Mouse (Mus musculus): ENCODE measurements at regions not wholly inside any gene's neighbourhood (a gene's known extent, or its start where the extent isn't known, plus 50 kb on each side); places are given as distances from the start of the nearest gene placed in this dataset.

GRCm38 (mm10) chr5:49755531-49755930 is 230.8 kb upstream of the Kcnip4 start:
- no peak overlapping the region for H3K4me3 ChIP-seq
- DNase-seq, result no peak
- TF ChIP-seq CTCF (IDR thresholded peaks at IDR 0.05), result no peak
- no peak overlapping the region for H3K27ac ChIP-seq
- intact Hi-C loops (cut with DNase I), result no loop called here

GRCm38 (mm10) chr5:49712607-49713006 is 187.9 kb upstream of the Kcnip4 start:
- no peak for TF ChIP-seq CTCF (IDR thresholded peaks at IDR 0.05)
- intact Hi-C loops (cut with DNase I), result no loop called here
- no peak overlapping the region for H3K4me3 ChIP-seq
- no peak overlapping the region for H3K27ac ChIP-seq
- DNase-seq, result no peak

DNA sequence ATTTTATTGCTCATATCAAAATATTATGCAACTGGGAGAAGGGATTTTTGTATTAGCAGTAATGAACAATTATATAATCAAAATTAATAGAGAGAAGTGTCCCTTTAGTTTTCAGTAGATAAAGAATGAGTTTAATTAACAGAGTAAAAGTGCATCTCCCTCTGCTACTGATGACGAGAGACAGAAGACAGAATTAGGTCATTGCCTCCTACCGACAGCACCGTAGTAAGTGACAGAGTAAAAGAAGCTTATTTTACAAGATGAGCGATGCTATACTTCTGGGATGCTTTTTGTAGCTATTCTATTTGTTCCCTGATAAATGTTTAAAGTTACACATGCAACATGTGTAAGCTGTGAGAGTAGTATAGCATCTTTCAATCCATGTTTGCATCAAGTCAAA is 157.4 kb upstream of the Kcnip4 start:
- Histone ChIP-seq H3K4me3 (no peak overlapping the region), H3K27ac (no peak overlapping the region)
- intact Hi-C loops (cut with DNase I), result no loop called here
- no peak for DNase-seq
- TF ChIP-seq CTCF (IDR thresholded peaks at IDR 0.05), result no peak

DNA sequence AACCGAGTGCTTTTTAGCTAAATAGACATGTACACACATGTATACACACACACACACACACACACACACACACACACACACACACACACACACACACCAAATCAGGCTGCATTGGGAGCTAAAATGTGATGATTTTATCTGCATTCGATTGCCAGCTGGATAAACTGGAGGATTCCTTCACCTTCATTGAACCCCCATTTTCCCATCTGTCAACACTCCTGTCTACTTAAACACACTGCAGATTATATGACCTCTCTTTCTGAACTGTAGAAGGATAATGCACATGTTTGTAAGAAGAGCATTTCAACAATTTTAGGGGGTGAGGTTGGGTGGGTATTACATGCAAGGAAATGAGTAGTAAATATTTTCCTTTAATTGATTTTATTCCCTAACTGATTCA is 156.8 kb upstream of the Kcnip4 start:
- no peak for TF ChIP-seq CTCF (IDR thresholded peaks at IDR 0.05)
- no peak for DNase-seq
- Histone ChIP-seq H3K4me3 (no peak overlapping the region), H3K27ac (no peak overlapping the region)
- intact Hi-C loops (cut with DNase I), result no loop called here

DNA sequence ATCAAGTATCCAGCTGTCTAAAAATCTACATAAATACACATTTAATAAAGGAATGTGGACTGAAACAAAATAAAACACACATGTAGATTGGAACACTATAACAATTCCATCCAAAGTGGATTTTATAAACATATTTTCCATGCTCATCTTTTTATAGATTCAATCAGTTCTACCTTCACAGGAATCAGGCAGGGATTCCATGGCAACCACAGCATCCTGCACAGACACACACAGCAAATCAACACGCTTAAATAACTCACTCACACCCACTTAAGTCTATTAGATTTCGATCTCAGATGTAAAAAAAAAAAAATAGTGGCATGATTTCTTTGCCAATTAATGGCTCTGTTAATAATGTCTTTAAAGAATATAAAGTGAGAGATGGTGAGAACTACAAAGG is 151.2 kb upstream of the Kcnip4 start:
- DNase-seq, result no peak
- H3K27ac ChIP-seq, result no peak overlapping the region
- intact Hi-C loops (cut with DNase I), result no loop called here
- no peak overlapping the region for H3K4me3 ChIP-seq
- no peak for TF ChIP-seq CTCF (IDR thresholded peaks at IDR 0.05)

DNA sequence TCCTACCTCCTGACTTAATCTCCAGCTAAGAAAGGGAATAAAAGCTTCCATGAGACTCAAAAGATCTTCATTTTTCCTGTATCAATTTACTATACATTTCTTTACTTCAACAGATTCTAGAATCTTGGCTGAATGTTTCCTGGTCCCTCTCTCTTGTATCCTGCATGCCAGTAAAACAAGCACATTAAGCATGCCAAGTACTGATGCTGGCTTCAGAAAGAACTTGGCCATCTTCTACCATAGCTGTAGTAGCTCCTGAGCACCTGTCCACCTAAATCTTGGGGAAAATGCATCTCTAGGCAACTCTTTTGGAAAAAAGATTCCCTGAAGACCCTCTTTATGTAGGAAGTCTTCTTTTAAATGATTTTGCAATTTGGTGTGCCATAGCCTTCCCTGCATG is 140.5 kb upstream of the Kcnip4 start:
- Histone ChIP-seq H3K4me3 (no peak overlapping the region), H3K27ac (no peak overlapping the region)
- intact Hi-C loops (cut with DNase I), result no loop called here
- TF ChIP-seq CTCF (IDR thresholded peaks at IDR 0.05), result no peak
- no peak for DNase-seq

DNA sequence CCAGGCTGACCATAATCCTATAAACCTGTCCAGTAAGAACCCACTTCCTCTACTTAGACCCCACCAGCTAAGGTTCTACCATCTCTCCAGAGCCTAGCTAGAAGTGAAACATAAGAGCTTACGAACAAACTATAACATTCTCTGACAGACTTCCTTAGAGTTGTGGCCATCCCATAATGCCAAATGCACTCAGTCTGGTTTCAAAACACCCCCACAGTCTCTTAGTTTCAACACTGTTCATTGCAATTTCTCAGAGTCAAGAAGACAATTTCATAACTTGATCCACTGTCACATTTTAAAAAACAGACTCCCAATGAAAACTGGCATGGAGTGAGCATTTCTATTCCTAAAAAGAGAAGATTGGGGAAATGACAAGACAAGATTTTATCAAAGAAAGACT is 139.2 kb upstream of the Kcnip4 start:
- intact Hi-C loops (cut with DNase I), result no loop called here
- no peak overlapping the region for H3K27ac ChIP-seq
- no peak for TF ChIP-seq CTCF (IDR thresholded peaks at IDR 0.05)
- no peak for DNase-seq
- no peak overlapping the region for H3K4me3 ChIP-seq

DNA sequence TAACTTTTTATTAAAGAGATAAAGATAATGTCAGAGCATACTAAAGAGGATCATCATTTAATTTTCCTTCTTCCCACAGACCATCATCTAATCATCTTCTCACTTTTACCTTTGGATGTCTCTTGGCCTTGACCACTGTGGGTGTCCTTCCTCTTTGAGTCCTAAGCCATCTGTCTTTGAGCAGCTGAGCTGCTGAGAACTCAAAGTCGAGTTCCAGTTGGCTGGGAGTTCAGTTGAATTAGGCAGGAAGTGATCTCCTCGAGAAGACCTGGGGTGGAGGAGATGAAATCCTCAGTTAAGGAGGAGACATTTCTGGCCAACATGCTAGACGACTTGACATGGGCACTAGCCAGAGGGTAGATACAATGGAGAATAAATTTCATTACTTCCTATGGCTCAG is 137.4 kb upstream of the Kcnip4 start:
- intact Hi-C loops (cut with DNase I), result no loop called here
- H3K4me3 ChIP-seq, result no peak overlapping the region
- no peak overlapping the region for H3K27ac ChIP-seq
- no peak for TF ChIP-seq CTCF (IDR thresholded peaks at IDR 0.05)
- no peak for DNase-seq

GRCm38 (mm10) chr5:49660598-49660997 is 135.9 kb upstream of the Kcnip4 start:
- no peak for DNase-seq
- Histone ChIP-seq H3K27ac (no peak overlapping the region), H3K4me3 (no peak overlapping the region)
- intact Hi-C loops (cut with DNase I), result no loop called here
- no peak for TF ChIP-seq CTCF (IDR thresholded peaks at IDR 0.05)

- TF ChIP-seq CTCF (IDR thresholded peaks at IDR 0.05), result no peak
- Histone ChIP-seq H3K4me3 (no peak overlapping the region), H3K27ac (no peak overlapping the region)
- no peak for DNase-seq
- intact Hi-C loops (cut with DNase I), result no loop called here
Measured at GRCm38 (mm10) chr5:49650953-49651352, 126.2 kb upstream of the Kcnip4 start.

DNA sequence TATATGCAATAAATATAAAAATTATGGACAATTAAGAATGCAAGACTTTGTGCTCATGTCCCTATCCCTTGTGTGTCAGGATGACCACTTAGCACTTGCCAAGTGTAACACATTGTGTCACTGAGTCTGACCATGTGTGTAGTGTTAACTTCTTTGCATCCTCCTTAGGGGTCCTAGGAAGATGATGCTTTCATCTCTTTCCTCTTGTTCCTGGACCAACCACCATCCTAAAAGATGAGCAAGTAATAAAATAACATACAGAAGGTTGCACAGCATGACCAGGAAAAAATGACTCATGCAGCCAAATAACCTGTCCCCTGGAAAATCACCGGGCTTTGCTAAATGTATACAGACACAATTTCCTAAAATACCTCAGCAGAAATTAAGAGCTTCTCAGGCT is 121.1 kb upstream of the Kcnip4 start:
- no peak for DNase-seq
- Histone ChIP-seq H3K4me3 (no peak overlapping the region), H3K27ac (no peak overlapping the region)
- TF ChIP-seq CTCF (IDR thresholded peaks at IDR 0.05), result no peak
- intact Hi-C loops (cut with DNase I), result no loop called here

DNA sequence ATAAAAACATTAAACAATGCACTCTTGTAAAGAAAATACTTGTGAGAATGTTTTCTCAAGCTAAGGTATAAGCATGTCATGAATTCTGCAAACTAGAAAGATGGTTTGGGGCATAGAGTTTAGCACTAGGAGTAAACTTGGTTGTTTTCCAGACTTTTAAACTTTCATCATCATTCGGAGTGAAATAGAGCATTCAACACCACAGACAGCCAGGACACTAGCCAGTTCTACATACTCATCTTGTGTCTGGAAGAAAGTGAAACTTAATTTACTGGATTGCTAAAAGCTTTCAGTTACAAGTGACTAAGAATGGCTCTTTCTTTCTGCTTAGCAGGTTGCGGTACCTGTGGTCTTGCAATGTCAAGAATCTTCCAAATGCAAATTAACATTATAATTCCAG is 119.9 kb upstream of the Kcnip4 start:
- no peak overlapping the region for H3K4me3 ChIP-seq
- intact Hi-C loops (cut with DNase I), result no loop called here
- no peak overlapping the region for H3K27ac ChIP-seq
- no peak for DNase-seq
- TF ChIP-seq CTCF (IDR thresholded peaks at IDR 0.05), result no peak

- Histone ChIP-seq H3K27ac (no peak overlapping the region), H3K4me3 (no peak overlapping the region)
- intact Hi-C loops (cut with DNase I), result no loop called here
- no peak for TF ChIP-seq CTCF (IDR thresholded peaks at IDR 0.05)
- no peak for DNase-seq
Measured at GRCm38 (mm10) chr5:49642439-49642838, 117.7 kb upstream of the Kcnip4 start.

DNA sequence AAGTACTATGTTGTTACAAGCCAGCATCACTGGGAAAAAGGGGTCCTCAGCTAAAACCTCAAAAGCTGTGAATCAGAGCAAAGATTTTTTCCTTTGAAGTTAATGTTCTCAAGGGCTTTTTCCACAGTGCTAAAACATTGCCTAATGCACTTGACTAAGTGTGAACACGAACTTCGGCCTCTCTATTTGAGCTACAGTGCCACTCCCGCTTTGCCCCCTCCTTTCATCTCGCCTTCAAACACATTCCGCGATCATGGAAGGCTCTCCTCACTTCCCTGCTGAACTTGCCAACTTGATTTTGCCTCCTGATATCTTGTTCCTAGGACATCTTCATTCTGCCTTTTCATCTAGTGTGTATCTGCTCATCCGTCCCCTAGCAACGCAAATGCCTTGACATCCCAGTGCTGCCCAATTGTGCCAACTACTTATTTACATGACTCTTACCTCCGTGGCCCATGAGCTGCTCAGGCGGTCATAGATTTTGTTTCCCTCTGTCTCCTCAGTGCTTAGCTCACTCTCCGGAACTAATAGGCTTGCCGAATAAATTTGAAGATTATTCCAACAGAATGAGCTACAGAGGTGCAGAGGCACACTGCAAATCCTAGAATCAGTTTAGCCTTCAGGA is 116.6 kb upstream of the Kcnip4 start:
- no peak overlapping the region for H3K27ac ChIP-seq
- DNase-seq, result no peak
- intact Hi-C loops (cut with DNase I), result no loop called here
- TF ChIP-seq CTCF (IDR thresholded peaks at IDR 0.05), result no peak
- H3K4me3 ChIP-seq, result no peak overlapping the region

GRCm38 (mm10) chr5:49639637-49640036 is 114.9 kb upstream of the Kcnip4 start:
- intact Hi-C loops (cut with DNase I), result no loop called here
- no peak overlapping the region for H3K27ac ChIP-seq
- TF ChIP-seq CTCF (IDR thresholded peaks at IDR 0.05), result no peak
- H3K4me3 ChIP-seq, result no peak overlapping the region
- no peak for DNase-seq
